Mouse (Mus musculus) hindbrain, embryonic 14.5 days (tissue): ENCODE results near the gene Specc1l. TPM values are rescaled to one million over a fixed set of nuclear protein-coding genes. Genes with fewer than 3 reads are reported as not detected.
"Not testable (repeated sequence)": the region's sequence is repeated elsewhere in the genome, so short reads cannot be mapped to it uniquely, and the experiment has no call there.

Experiments used
- ATAC-seq: fragments of 200-750 bp; cut with Nextera tagmentation; 2 replicates; pipeline ENCODE4 v1.8.0; 2017; ENCODE audit warnings: moderate number of reproducible peaks, mild to moderate bottlenecking, moderate TSS enrichment, moderate library complexity; ENCODE audit not compliant: low FRiP score
- DNase-seq: peaks from one replicate; pipeline ENCODE4 v3.0.0-alpha.2; 2015; ENCODE audit warnings: low spot score
- H3K27ac ChIP-seq: fragments of 300-500 bp; sonication (generic); 2 replicates; pipeline ENCODE4 v1.5.1; 2014; ENCODE audit warnings: mild to moderate bottlenecking, moderate library complexity
- H3K27me3 ChIP-seq: fragments of 300-500 bp; sonication (generic); 2 replicates; pipeline ENCODE4 v1.6.1; 2014; ENCODE audit warnings: mild to moderate bottlenecking, low read length, mixed read lengths; ENCODE audit not compliant: control insufficient read depth, insufficient read depth
- H3K36me3 ChIP-seq: fragments of 300-500 bp; sonication (generic); replicated peaks from 2 replicates; pipeline ENCODE4 v1.6.1; 2014; ENCODE audit not compliant: control insufficient read depth, insufficient read depth
- H3K4me1 ChIP-seq: fragments of 300-500 bp; sonication (generic); replicated peaks from 2 replicates; pipeline ENCODE4 v1.6.1; 2014; ENCODE audit warnings: antibody characterized with exemption, low read length, mixed read lengths; ENCODE audit not compliant: control insufficient read depth, insufficient read depth
- H3K4me2 ChIP-seq: fragments of 300-500 bp; sonication (generic); replicated peaks from 2 replicates; pipeline ENCODE4 v1.6.1; 2014; ENCODE audit warnings: mild to moderate bottlenecking, moderate library complexity
- H3K4me3 ChIP-seq: fragments of 300-500 bp; sonication (generic); replicated peaks from 2 replicates; pipeline ENCODE4 v1.5.1; 2014; ENCODE audit warnings: mild to moderate bottlenecking, low read length
- H3K9ac ChIP-seq: fragments of 300-500 bp; sonication (generic); 2 replicates; pipeline ENCODE4 v1.6.1; 2014
- H3K9me3 ChIP-seq: fragments of 300-500 bp; sonication (generic); 2 replicates; pipeline ENCODE4 v1.6.1; 2016; ENCODE audit warnings: low read length; ENCODE audit not compliant: control insufficient read depth
- WGBS: fragments of 180-500 bp; shearing (Covaris S2); extraction: QIAGEN DNeasy Blood & Tissue Kit; methylation state at CpG from one replicate; pipeline ENCODE4 v1.1.7; 2014; 5-methylcytosine and 5-hydroxymethylcytosine counted together
- polyA plus RNA-seq: library from polyadenylated mRNA; unstranded; fragments of >200 nt; fragmentation: Nextera tagmentation; extraction: Ambion mirVana; gene quantifications from 2 replicates; pipeline ENCODE4 v1.2.1, GENCODE M21; 2014

The Specc1l gene
- polyA plus RNA-seq, 1 experiment from 2014 or later = 23.2 TPM

- no peaks in the 10 kb centered on the region for H3K27me3 ChIP-seq
- H3K4me3 ChIP-seq = no peak overlapping the region
- 77% methylated on average over 4 of the region's 4 CpGs for WGBS
- H3K27ac ChIP-seq = no peak overlapping the region
- H3K9me3 ChIP-seq = no peaks in the 10 kb centered on the region
- H3K4me1 ChIP-seq = no peaks in the 10 kb centered on the region
- no peak overlapping the region for H3K9ac ChIP-seq
- ATAC-seq (no peak), DNase-seq (no peak)
- no peak overlapping the region for H3K4me2 ChIP-seq
- peaks cover 5% of the 10 kb centered on the region for H3K36me3 ChIP-seq
These were observed 77.5 kb downstream of the Specc1l start for GRCm38 (mm10) chr10:75289392-75289791.

GRCm38 (mm10) chr10:75290650-75291049, 78.8 kb downstream of the Specc1l start:
- WGBS = 96% methylated on average over 5 of the region's 5 CpGs
- DNase-seq = no peak

GRCm38 (mm10) chr10:75291338-75291737, 79.5 kb downstream of the Specc1l start:
- H3K4me3 ChIP-seq = no peak overlapping the region
- no peak overlapping the region for H3K27ac ChIP-seq
- DNase-seq (no peak), ATAC-seq (no peak)
- no peaks in the 10 kb centered on the region for H3K9me3 ChIP-seq
- peaks cover 13% of the 10 kb centered on the region for H3K36me3 ChIP-seq
- 0 out of 2 replicates have a peak, but pooled peaks cover 3% of the 10 kb centered on the region for H3K4me1 ChIP-seq
- H3K4me2 ChIP-seq = no peak overlapping the region
- no peaks in the 10 kb centered on the region for H3K27me3 ChIP-seq
- no peak overlapping the region for H3K9ac ChIP-seq
- WGBS = 45% methylated on average over 1 of the region's 1 CpGs

More at GRCm38 (mm10) chr10:75290650-75291049, 78.8 kb downstream of the Specc1l start:
- H3K4me1 ChIP-seq = 0 out of 2 replicates have a peak, but pooled peaks cover 3% of the 10 kb centered on the region
- H3K27me3 ChIP-seq = no peaks in the 10 kb centered on the region
- no peaks in the 10 kb centered on the region for H3K9me3 ChIP-seq
- H3K4me2 ChIP-seq = no peak overlapping the region
- ATAC-seq = no peak
- no peak overlapping the region for H3K4me3 ChIP-seq
- peaks cover 13% of the 10 kb centered on the region for H3K36me3 ChIP-seq
- H3K27ac ChIP-seq = no peak overlapping the region
- no peak overlapping the region for H3K9ac ChIP-seq

- H3K4me1 ChIP-seq, H3K9ac ChIP-seq, H3K9me3 ChIP-seq, DNase-seq, H3K27me3 ChIP-seq, H3K4me2 ChIP-seq, H3K27ac ChIP-seq, H3K4me3 ChIP-seq, ATAC-seq: not testable (repeated sequence)
- H3K36me3 ChIP-seq = peaks cover 13% of the 10 kb centered on the region
- 95% methylated on average over 8 of the region's 8 CpGs for WGBS
These were observed 80.3 kb downstream of the Specc1l start for GRCm38 (mm10) chr10:75292206-75292605.

GRCm38 (mm10) chr10:75293288-75293687, 81.4 kb downstream of the Specc1l start:
- H3K4me3 ChIP-seq = no peak overlapping the region
- DNase-seq (no peak), ATAC-seq (no peak)
- H3K9me3 ChIP-seq = no peaks in the 10 kb centered on the region
- no peak overlapping the region for H3K9ac ChIP-seq
- no peak overlapping the region for H3K27ac ChIP-seq
- H3K4me2 ChIP-seq = no peak overlapping the region
- 92% methylated on average over 3 of the region's 3 CpGs for WGBS
- peaks cover 13% of the 10 kb centered on the region for H3K36me3 ChIP-seq
- 0 out of 2 replicates have a peak, but pooled peaks cover 3% of the 10 kb centered on the region for H3K4me1 ChIP-seq
- no peaks in the 10 kb centered on the region for H3K27me3 ChIP-seq

GRCm38 (mm10) chr10:75294362-75294761, 82.5 kb downstream of the Specc1l start:
- H3K36me3 ChIP-seq = peaks cover 8% of the 10 kb centered on the region; the same call in 1 of the 2 replicates
- H3K4me1 ChIP-seq = 0 out of 2 replicates have a peak, but pooled peaks cover 3% of the 10 kb centered on the region
- H3K27me3 ChIP-seq = no peaks in the 10 kb centered on the region
- ATAC-seq (no peak), DNase-seq (no peak)
- no peak overlapping the region for H3K4me2 ChIP-seq
- no peaks in the 10 kb centered on the region for H3K9me3 ChIP-seq
- H3K4me3 ChIP-seq = no peak overlapping the region
- H3K27ac ChIP-seq = no peak overlapping the region
- H3K9ac ChIP-seq = no peak overlapping the region
- WGBS = 78% methylated on average over 4 of the region's 4 CpGs

- Histone ChIP-seq H3K36me3 (peaks cover 8% of the 10 kb centered on the region; the same call in 1 of the 2 replicates), H3K4me2 (no peak overlapping the region), H3K27ac (no peak overlapping the region), H3K27me3 (no peaks in the 10 kb centered on the region), H3K4me1 (0 out of 2 replicates have a peak, but pooled peaks cover 3% of the 10 kb centered on the region), H3K4me3 (no peak overlapping the region), H3K9me3 (no peaks in the 10 kb centered on the region), H3K9ac (no peak overlapping the region)
- DNase-seq = no peak
- 81% methylated on average over 4 of the region's 4 CpGs for WGBS
- ATAC-seq = no peak
These were observed 83.1 kb downstream of the Specc1l start for GRCm38 (mm10) chr10:75294926-75295325.

GRCm38 (mm10) chr10:75298608-75299007, 86.7 kb downstream of the Specc1l start:
- H3K9ac ChIP-seq = no peak overlapping the region
- no peak overlapping the region for H3K27ac ChIP-seq
- H3K27me3 ChIP-seq = no peaks in the 10 kb centered on the region
- ATAC-seq (no peak), DNase-seq (no peak)
- WGBS = 81% methylated on average over 5 of the region's 5 CpGs
- H3K36me3 ChIP-seq = peaks cover 18% of the 10 kb centered on the region; the same call in 1 of the 2 replicates
- no peaks in the 10 kb centered on the region for H3K9me3 ChIP-seq
- H3K4me1 ChIP-seq = 0 out of 2 replicates have a peak, but pooled peaks cover 3% of the 10 kb centered on the region
- H3K4me2 ChIP-seq = no peak overlapping the region
- H3K4me3 ChIP-seq = no peak overlapping the region

GRCm38 (mm10) chr10:75299785-75300418, 88.0 kb downstream of the Specc1l start:
- H3K9me3 ChIP-seq = no peaks in the 10 kb centered on the region
- ATAC-seq = no peak
- H3K4me3 ChIP-seq = no peak overlapping the region
- 75% methylated on average over 5 of the region's 5 CpGs for WGBS
- H3K4me2 ChIP-seq = no peak overlapping the region
- peaks cover 23% of the 10 kb centered on the region for H3K36me3 ChIP-seq
- H3K9ac ChIP-seq = no peak overlapping the region
- no peaks in the 10 kb centered on the region for H3K27me3 ChIP-seq
- H3K4me1 ChIP-seq = 0 out of 2 replicates have a peak, but pooled peaks cover 3% of the 10 kb centered on the region
- H3K27ac ChIP-seq = no peak overlapping the region
- no peak for DNase-seq
